Mouse (Mus musculus) heart, embryonic 11.5 days (tissue): ENCODE results near the gene Ablim1. TPM values are rescaled to one million over a fixed set of nuclear protein-coding genes. Genes with fewer than 3 reads are reported as not detected.

Experiments used
- ATAC-seq: fragments of 200-750 bp; cut with Nextera tagmentation; replicated peaks from 2 replicates; pipeline ENCODE4 v1.8.0; 2017; ENCODE audit warnings: moderate library complexity; ENCODE audit not compliant: insufficient number of reproducible peaks, low FRiP score, low TSS enrichment
- H3K27ac ChIP-seq: fragments of 300-500 bp; sonication (generic); 2 replicates; pipeline ENCODE4 v1.5.1; 2014; ENCODE audit warnings: mild to moderate bottlenecking, low read depth, low read length
- H3K27me3 ChIP-seq: fragments of 300-500 bp; sonication (generic); 2 replicates; pipeline ENCODE4 v1.6.1; 2014; ENCODE audit warnings: mild to moderate bottlenecking, low read length, mixed read lengths; ENCODE audit not compliant: control insufficient read depth, insufficient read depth
- H3K36me3 ChIP-seq: fragments of 300-500 bp; sonication (generic); 2 replicates; pipeline ENCODE4 v1.6.1; 2014; ENCODE audit warnings: mild to moderate bottlenecking, low read length, moderate library complexity, mixed read lengths; ENCODE audit not compliant: control insufficient read depth, insufficient read depth
- H3K4me1 ChIP-seq: fragments of 300-500 bp; sonication (generic); 2 replicates; pipeline ENCODE4 v1.6.1; 2014; ENCODE audit warnings: low read length; ENCODE audit not compliant: control insufficient read depth, insufficient read depth
- H3K4me2 ChIP-seq: fragments of 300-500 bp; sonication (generic); 2 replicates; pipeline ENCODE4 v1.6.1; 2014; ENCODE audit warnings: mild to moderate bottlenecking, moderate library complexity
- H3K4me3 ChIP-seq: fragments of 300-500 bp; sonication (generic); 2 replicates; pipeline ENCODE4 v1.5.1; 2014; ENCODE audit warnings: low read depth, low read length
- H3K9ac ChIP-seq: fragments of 300-500 bp; sonication (generic); 2 replicates; pipeline ENCODE4 v1.6.1; 2014; ENCODE audit warnings: mild to moderate bottlenecking, low read depth, low read length, moderate library complexity
- H3K9me3 ChIP-seq: fragments of 300-500 bp; sonication (generic); replicated peaks from 2 replicates; pipeline ENCODE4 v1.6.1; 2016; ENCODE audit warnings: low read length; ENCODE audit not compliant: control insufficient read depth
- WGBS: fragments of 180-500 bp; shearing (Covaris S2); extraction: QIAGEN DNeasy Blood & Tissue Kit; methylation state at CpG from one replicate; pipeline ENCODE4 v1.1.7; 2014; ENCODE audit not compliant: insufficient replicate concordance; 5-methylcytosine and 5-hydroxymethylcytosine counted together
- polyA plus RNA-seq: library from polyadenylated mRNA; unstranded; fragments of >200 nt; fragmentation: Nextera tagmentation; extraction: Ambion mirVana; gene quantifications from 2 replicates; pipeline ENCODE4 v1.2.1, GENCODE M21; 2014

Ablim1 gene
- polyA plus RNA-seq, 1 experiment from 2014 or later = 45.8 TPM

- no peak for ATAC-seq
- H3K27me3 ChIP-seq = no peaks in the 10 kb centered on the region
- no peak overlapping the region for H3K4me3 ChIP-seq
- 66% methylated on average over 5 of the region's 5 CpGs for WGBS
- no peaks in the 10 kb centered on the region for H3K36me3 ChIP-seq
- no peaks in the 10 kb centered on the region for H3K9me3 ChIP-seq
- H3K9ac ChIP-seq = no peak overlapping the region
- H3K27ac ChIP-seq = no peak overlapping the region
- H3K4me1 ChIP-seq = peaks cover 16% of the 10 kb centered on the region
- H3K4me2 ChIP-seq = no peak overlapping the region
These were observed 125.3 kb downstream of the Ablim1 start for GRCm38 (mm10) chr19:57189427-57189826.

GRCm38 (mm10) chr19:57188553-57188952 is 126.2 kb downstream of the Ablim1 start:
- Histone ChIP-seq H3K4me1 (peaks cover 18% of the 10 kb centered on the region), H3K27me3 (no peaks in the 10 kb centered on the region), H3K9ac (no peak overlapping the region), H3K27ac (no peak overlapping the region), H3K36me3 (no peaks in the 10 kb centered on the region), H3K4me3 (no peak overlapping the region), H3K4me2 (no peak overlapping the region), H3K9me3 (no peaks in the 10 kb centered on the region)
- 73% methylated on average over 4 of the region's 4 CpGs for WGBS
- ATAC-seq = no peak

GRCm38 (mm10) chr19:57185021-57185420 is 129.7 kb downstream of the Ablim1 start:
- Histone ChIP-seq H3K36me3 (no peaks in the 10 kb centered on the region), H3K4me3 (no peak overlapping the region), H3K9ac (no peak overlapping the region), H3K9me3 (no peaks in the 10 kb centered on the region), H3K4me2 (no peak overlapping the region), H3K27me3 (no peaks in the 10 kb centered on the region), H3K27ac (no peak overlapping the region; the same call in 1 of the 2 replicates), H3K4me1 (peaks cover 51% of the 10 kb centered on the region)
- WGBS = 25% methylated on average over 3 of the region's 3 CpGs
- no peak for ATAC-seq

DNA sequence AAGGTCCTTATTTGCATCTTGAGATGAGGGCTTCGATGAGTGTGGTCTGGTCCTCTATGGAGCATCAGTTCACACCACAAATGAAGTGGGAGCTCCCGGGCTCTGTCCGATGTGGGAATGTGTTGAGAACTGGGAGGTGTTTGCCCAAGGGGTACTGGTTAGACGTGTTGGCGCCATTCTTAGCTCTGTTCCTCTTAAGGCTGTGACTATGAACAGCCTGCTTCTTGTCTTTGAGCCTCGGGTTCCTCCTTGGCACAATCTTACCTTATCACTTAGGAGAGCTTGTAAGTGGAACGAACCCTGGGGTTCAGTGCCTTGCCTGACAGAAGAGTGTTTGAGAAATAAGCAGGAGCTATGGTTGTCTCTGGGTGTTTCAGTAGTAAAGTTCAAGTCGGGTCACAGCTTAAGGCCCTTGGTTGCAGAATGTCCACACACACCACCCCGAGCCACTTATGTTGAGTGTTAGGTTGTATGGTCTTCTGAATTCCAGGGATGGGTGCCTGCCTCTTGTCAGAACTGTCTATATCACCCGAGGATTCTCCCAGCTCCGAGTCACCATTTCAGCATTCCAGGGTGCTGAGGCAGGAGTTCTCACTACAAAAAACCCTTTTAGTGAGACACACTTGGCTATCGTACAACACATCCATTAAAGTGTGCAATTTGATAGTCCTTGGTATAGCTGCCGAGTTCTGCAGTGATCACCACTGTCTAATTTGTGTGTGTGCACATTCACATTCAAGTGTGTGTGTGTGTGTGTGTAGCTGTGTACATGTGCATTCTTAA is 131.6 kb downstream of the Ablim1 start:
- no peaks in the 10 kb centered on the region for H3K9me3 ChIP-seq
- no peak overlapping the region for H3K27ac ChIP-seq
- H3K4me2 ChIP-seq = no peak overlapping the region
- 48% methylated on average over 13 of the region's 13 CpGs for WGBS
- H3K27me3 ChIP-seq = no peaks in the 10 kb centered on the region
- H3K36me3 ChIP-seq = no peaks in the 10 kb centered on the region
- ATAC-seq = no peak
- H3K4me3 ChIP-seq = no peak overlapping the region
- H3K4me1 ChIP-seq = peaks cover 54% of the 10 kb centered on the region
- no peak overlapping the region for H3K9ac ChIP-seq

DNA sequence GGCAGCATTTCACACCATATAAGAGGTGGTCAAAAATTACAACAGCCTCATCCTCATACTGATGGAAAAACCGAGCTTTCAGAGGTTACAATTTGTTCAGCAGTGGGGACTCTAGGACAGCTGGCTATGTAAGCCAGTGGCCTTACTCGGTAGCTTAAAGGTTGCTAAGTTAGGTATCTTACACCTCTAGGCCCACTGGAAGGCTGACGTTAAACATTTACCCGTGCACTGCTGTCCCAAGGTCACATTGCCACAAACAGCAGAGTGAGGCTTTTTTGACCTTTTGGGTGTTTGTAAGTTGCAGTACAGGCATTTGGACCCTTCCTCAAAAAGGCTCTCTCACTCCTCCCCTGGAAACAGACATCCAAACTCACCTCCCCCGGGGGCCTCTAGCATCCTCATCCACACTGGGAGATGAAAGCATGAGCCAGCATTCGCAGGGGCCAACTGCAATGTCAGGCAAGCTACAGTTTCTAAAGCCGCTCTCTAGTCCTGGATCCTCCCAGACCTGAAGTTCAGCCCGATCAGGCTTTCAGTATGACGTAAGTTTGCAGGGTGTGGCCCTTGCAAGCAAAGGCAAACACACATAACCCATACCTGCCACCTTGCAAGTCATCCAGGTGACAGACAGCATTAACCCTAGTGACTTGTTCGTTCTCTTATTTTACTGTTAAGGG is 132.7 kb downstream of the Ablim1 start:
- no peaks in the 10 kb centered on the region for H3K36me3 ChIP-seq
- no peaks in the 10 kb centered on the region for H3K9me3 ChIP-seq
- H3K9ac ChIP-seq = no peak overlapping the region
- H3K4me1 ChIP-seq = peaks cover 62% of the 10 kb centered on the region
- H3K4me2 ChIP-seq = no peak overlapping the region
- no peaks in the 10 kb centered on the region for H3K27me3 ChIP-seq
- ATAC-seq = no peak
- H3K27ac ChIP-seq = peak overlapping the region; percentile 54; the same call in 1 of the 2 replicates
- H3K4me3 ChIP-seq = no peak overlapping the region
- 74% methylated on average over 10 of the region's 10 CpGs for WGBS

DNA sequence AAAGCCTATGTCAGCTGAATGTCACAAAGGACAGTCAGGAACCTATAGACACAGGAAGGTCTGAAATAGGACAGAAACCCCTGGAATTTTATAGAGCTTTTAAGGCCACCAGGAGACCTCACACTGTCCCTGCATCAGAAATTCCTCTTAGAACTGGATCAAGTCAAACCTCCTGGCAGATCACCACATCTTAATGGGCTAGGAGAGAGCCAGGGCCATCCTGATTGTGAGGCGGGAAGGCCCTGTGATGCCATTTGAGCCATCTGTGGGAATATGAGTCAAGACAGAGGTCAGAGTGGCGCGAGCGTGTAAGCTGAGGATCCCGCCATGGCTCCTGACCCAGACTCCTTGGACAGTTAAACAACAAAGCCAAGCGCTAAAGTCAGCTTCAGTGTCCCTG is 133.4 kb downstream of the Ablim1 start:
- no peaks in the 10 kb centered on the region for H3K27me3 ChIP-seq
- no peak overlapping the region for H3K4me2 ChIP-seq
- H3K4me3 ChIP-seq = no peak overlapping the region
- H3K9me3 ChIP-seq = no peaks in the 10 kb centered on the region
- peak overlapping the region; percentile 54; the same call in 1 of the 2 replicates for H3K27ac ChIP-seq
- peaks cover 62% of the 10 kb centered on the region for H3K4me1 ChIP-seq
- no peaks in the 10 kb centered on the region for H3K36me3 ChIP-seq
- H3K9ac ChIP-seq = no peak overlapping the region
- no peak for ATAC-seq
- WGBS = 83% methylated on average over 6 of the region's 6 CpGs

GRCm38 (mm10) chr19:57180908-57181307 is 133.8 kb downstream of the Ablim1 start:
- no peaks in the 10 kb centered on the region for H3K36me3 ChIP-seq
- WGBS = 60% methylated on average over 3 of the region's 3 CpGs
- H3K9me3 ChIP-seq = no peaks in the 10 kb centered on the region
- H3K4me3 ChIP-seq = no peak overlapping the region
- no peak overlapping the region for H3K4me2 ChIP-seq
- peaks cover 62% of the 10 kb centered on the region for H3K4me1 ChIP-seq
- no peak for ATAC-seq
- no peak overlapping the region for H3K9ac ChIP-seq
- no peaks in the 10 kb centered on the region for H3K27me3 ChIP-seq
- H3K27ac ChIP-seq = peak overlapping the region; percentile 54; the same call in 1 of the 2 replicates

DNA sequence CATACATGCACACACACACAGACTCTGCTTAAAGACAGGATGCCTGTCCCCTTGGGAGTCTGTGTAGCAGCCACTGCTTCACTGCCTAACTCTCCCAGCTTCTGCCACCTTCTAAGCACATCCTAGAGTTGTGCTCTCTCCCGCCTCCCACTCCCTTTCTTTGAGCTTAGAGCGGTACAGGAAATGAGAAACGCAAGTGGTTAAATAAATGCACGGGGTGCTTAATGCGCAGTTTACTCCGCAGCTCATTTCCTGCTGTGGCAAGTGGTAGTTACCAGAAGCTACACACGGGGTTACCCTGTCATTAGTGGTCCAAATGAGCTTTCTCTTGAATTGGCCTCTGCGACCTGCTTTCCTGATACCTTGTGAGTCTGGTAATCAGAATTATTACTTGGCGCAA is 134.4 kb downstream of the Ablim1 start:
- H3K27ac ChIP-seq = 0 out of 2 replicates have a peak overlapping the region, but pooled peaks have one; percentile 10
- ATAC-seq = no peak
- 0 out of 2 replicates have a peak overlapping the region, but pooled peaks have one; percentile 5 for H3K9ac ChIP-seq
- whole genome bisulfite sequencing = 77% methylated on average over 9 of the region's 9 CpGs
- no peak overlapping the region for H3K4me3 ChIP-seq
- H3K4me1 ChIP-seq = peaks cover 57% of the 10 kb centered on the region
- no peaks in the 10 kb centered on the region for H3K27me3 ChIP-seq
- H3K4me2 ChIP-seq = no peak overlapping the region
- no peaks in the 10 kb centered on the region for H3K36me3 ChIP-seq
- no peaks in the 10 kb centered on the region for H3K9me3 ChIP-seq
